Mouse (Mus musculus): ENCODE results near the gene Olfr955. TPM values are rescaled to one million over a fixed set of nuclear protein-coding genes. Genes with fewer than 3 reads are reported as not detected.

Olfr955 gene
- not detected in 2 replicates for polyA plus RNA-seq (2011; ENCODE audit: insufficient read depth, insufficient read length, low replicate concordance, missing spikeins)

- 40% methylated on average over 1 of the region's 1 CpGs for WGBS
- TF ChIP-seq CTCF (IDR thresholded peaks at IDR 0.05; ENCODE audit: control insufficient read depth, insufficient read depth, low read length) (no peak), POLR2A (IDR thresholded peaks at IDR 0.05; ENCODE audit: borderline replicate concordance, control insufficient read depth, low read depth, low read length) (no peak)
- Histone ChIP-seq H3K27ac (ENCODE audit: control insufficient read depth, insufficient read depth, low read depth, low read length, poor library complexity) (no peak within 1 kb of the TSS), H3K4me3 (replicated peaks; ENCODE audit: control insufficient read depth, low read depth, low read length) (no peak within 1 kb of the TSS), H3K4me1 (ENCODE audit: control insufficient read depth, insufficient read depth, low read length) (no peaks in the 10 kb centered on the region)
Measured at GRCm38 (mm10) chr9:39471844-39472243, at the start of gene Olfr955. Gene Olfr955 (minus strand): TSS chr9:39471944.

- H3K4me1 ChIP-seq (ENCODE audit: control insufficient read depth, insufficient read depth, low read length) = no peaks in the 10 kb centered on the region
- no peak for TF ChIP-seq CTCF (IDR thresholded peaks at IDR 0.05; ENCODE audit: control insufficient read depth, insufficient read depth, low read length)
- TF ChIP-seq POLR2A (IDR thresholded peaks at IDR 0.05; ENCODE audit: borderline replicate concordance, control insufficient read depth, low read depth, low read length) = no peak
- H3K4me3 ChIP-seq (replicated peaks; ENCODE audit: control insufficient read depth, low read depth, low read length) = no peak overlapping the region
- H3K27ac ChIP-seq (ENCODE audit: control insufficient read depth, insufficient read depth, low read depth, low read length, poor library complexity) = no peak overlapping the region
Measured at GRCm38 (mm10) chr9:39518595-39518994, 46.9 kb upstream of the Olfr955 start.

- Histone ChIP-seq H3K4me1 (ENCODE audit: control insufficient read depth, insufficient read depth, low read length) (no peaks in the 10 kb centered on the region), H3K4me3 (replicated peaks; ENCODE audit: control insufficient read depth, low read depth, low read length) (no peak within 1 kb of the TSS), H3K27ac (ENCODE audit: control insufficient read depth, insufficient read depth, low read depth, low read length, poor library complexity) (no peak within 1 kb of the TSS)
- TF ChIP-seq POLR2A (IDR thresholded peaks at IDR 0.05; ENCODE audit: borderline replicate concordance, control insufficient read depth, low read depth, low read length) = no peak
- WGBS = 60% methylated on average over 3 of the region's 3 CpGs
Measured at GRCm38 (mm10) chr9:39515531-39515930, 43.8 kb upstream of the Olfr955 start, which contains the start of gene Olfr957. Gene Olfr957 (minus strand): TSS chr9:39515809.

GRCm38 (mm10) chr9:39509412-39509811, 37.7 kb upstream of the Olfr955 start:
- WGBS = 75% methylated on average over 9 of the region's 9 CpGs
- H3K4me1 ChIP-seq (ENCODE audit: control insufficient read depth, insufficient read depth, low read length) = no peaks in the 10 kb centered on the region
- TF ChIP-seq CTCF (IDR thresholded peaks at IDR 0.05; ENCODE audit: control insufficient read depth, insufficient read depth, low read length) (no peak), POLR2A (IDR thresholded peaks at IDR 0.05; ENCODE audit: borderline replicate concordance, control insufficient read depth, low read depth, low read length) (no peak)

GRCm38 (mm10) chr9:39508998-39509397, 37.3 kb upstream of the Olfr955 start:
- H3K4me1 ChIP-seq (ENCODE audit: control insufficient read depth, insufficient read depth, low read length) = no peaks in the 10 kb centered on the region
- H3K4me3 ChIP-seq (replicated peaks; ENCODE audit: control insufficient read depth, low read depth, low read length) = no peak overlapping the region
- H3K27ac ChIP-seq (ENCODE audit: control insufficient read depth, insufficient read depth, low read depth, low read length, poor library complexity) = no peak overlapping the region
- no peak for TF ChIP-seq CTCF (IDR thresholded peaks at IDR 0.05; ENCODE audit: control insufficient read depth, insufficient read depth, low read length)
- TF ChIP-seq POLR2A (IDR thresholded peaks at IDR 0.05; ENCODE audit: borderline replicate concordance, control insufficient read depth, low read depth, low read length) = no peak
- WGBS = 10% methylated on average over 6 of the region's 6 CpGs

More at GRCm38 (mm10) chr9:39509412-39509811, 37.7 kb upstream of the Olfr955 start:
- no peak overlapping the region for H3K27ac ChIP-seq (ENCODE audit: control insufficient read depth, insufficient read depth, low read depth, low read length, poor library complexity)
- H3K4me3 ChIP-seq (replicated peaks; ENCODE audit: control insufficient read depth, low read depth, low read length) = no peak overlapping the region

GRCm38 (mm10) chr9:39493895-39494294, 22.2 kb upstream of the Olfr955 start, which contains the start of gene Olfr44:
Gene Olfr44 (minus strand): TSS chr9:39493995.
- WGBS = 72% methylated on average over 2 of the region's 2 CpGs

GRCm38 (mm10) chr9:39456401-39456800, 15.3 kb downstream of the Olfr955 start, which contains the start of gene Olfr954:
Gene Olfr954 (plus strand): TSS chr9:39456701.
- no peak for TF ChIP-seq POLR2A (IDR thresholded peaks at IDR 0.05; ENCODE audit: borderline replicate concordance, control insufficient read depth, low read depth, low read length)
- no peak for TF ChIP-seq CTCF (IDR thresholded peaks at IDR 0.05; ENCODE audit: control insufficient read depth, insufficient read depth, low read length)
- Histone ChIP-seq H3K4me3 (replicated peaks; ENCODE audit: control insufficient read depth, low read depth, low read length) (no peak within 1 kb of the TSS), H3K4me1 (ENCODE audit: control insufficient read depth, insufficient read depth, low read length) (no peaks in the 10 kb centered on the region), H3K27ac (ENCODE audit: control insufficient read depth, insufficient read depth, low read depth, low read length, poor library complexity) (no peak within 1 kb of the TSS)
- WGBS = 78% methylated on average over 6 of the region's 6 CpGs

More at GRCm38 (mm10) chr9:39493895-39494294, 22.2 kb upstream of the Olfr955 start, which contains the start of gene Olfr44:
- H3K4me3 ChIP-seq (replicated peaks; ENCODE audit: control insufficient read depth, low read depth, low read length) = no peak within 1 kb of the TSS
- TF ChIP-seq CTCF (IDR thresholded peaks at IDR 0.05; ENCODE audit: control insufficient read depth, insufficient read depth, low read length) = no peak
- TF ChIP-seq POLR2A (IDR thresholded peaks at IDR 0.05; ENCODE audit: borderline replicate concordance, control insufficient read depth, low read depth, low read length) = no peak
- no peaks in the 10 kb centered on the region for H3K4me1 ChIP-seq (ENCODE audit: control insufficient read depth, insufficient read depth, low read length)
- no peak within 1 kb of the TSS for H3K27ac ChIP-seq (ENCODE audit: control insufficient read depth, insufficient read depth, low read depth, low read length, poor library complexity)

GRCm38 (mm10) chr9:39427048-39427447, 44.7 kb downstream of the Olfr955 start, which contains the start of gene Olfr952:
Gene Olfr952 (minus strand): TSS chr9:39427148.
- Histone ChIP-seq H3K27ac (ENCODE audit: control insufficient read depth, insufficient read depth, low read depth, low read length, poor library complexity) (no peak within 1 kb of the TSS), H3K4me1 (ENCODE audit: control insufficient read depth, insufficient read depth, low read length) (no peaks in the 10 kb centered on the region), H3K4me3 (replicated peaks; ENCODE audit: control insufficient read depth, low read depth, low read length) (no peak within 1 kb of the TSS)
- TF ChIP-seq POLR2A (IDR thresholded peaks at IDR 0.05; ENCODE audit: borderline replicate concordance, control insufficient read depth, low read depth, low read length) = no peak
- no peak for TF ChIP-seq CTCF (IDR thresholded peaks at IDR 0.05; ENCODE audit: control insufficient read depth, insufficient read depth, low read length)

Other genes with a start within 250 kb of the Olfr955 start
- not detected in 2 replicates for gene Olfr1537, start 221.9 kb downstream of the Olfr955 start, polyA plus RNA-seq (2011; ENCODE audit: insufficient read depth, insufficient read length, low replicate concordance, missing spikeins)
- gene Olfr945, start 195.1 kb downstream of the Olfr955 start, polyA plus RNA-seq (2011; ENCODE audit: insufficient read depth, insufficient read length, low replicate concordance, missing spikeins) = not detected in 2 replicates
- gene Olfr948, start 145.9 kb downstream of the Olfr955 start, polyA plus RNA-seq (2011; ENCODE audit: insufficient read depth, insufficient read length, low replicate concordance, missing spikeins) = not detected in 2 replicates
- 0.50 TPM in 1 of 2 replicates, not detected in the other for gene Olfr951, start 84.5 kb downstream of the Olfr955 start, polyA plus RNA-seq (2011; ENCODE audit: insufficient read depth, insufficient read length, low replicate concordance, missing spikeins)
- gene Olfr952, start 44.8 kb downstream of the Olfr955 start, polyA plus RNA-seq (2011; ENCODE audit: insufficient read depth, insufficient read length, low replicate concordance, missing spikeins) = not detected in 2 replicates
- not detected in 2 replicates for gene Olfr954, start 15.2 kb downstream of the Olfr955 start, polyA plus RNA-seq (2011; ENCODE audit: insufficient read depth, insufficient read length, low replicate concordance, missing spikeins)
- not detected in 2 replicates for gene Olfr44, start 22.1 kb upstream of the Olfr955 start, polyA plus RNA-seq (2011; ENCODE audit: insufficient read depth, insufficient read length, low replicate concordance, missing spikeins)
- gene Olfr957, start 43.9 kb upstream of the Olfr955 start, polyA plus RNA-seq (2011; ENCODE audit: insufficient read depth, insufficient read length, low replicate concordance, missing spikeins) = not detected in 2 replicates
- not detected in 2 replicates for gene Olfr958, start 82.1 kb upstream of the Olfr955 start, polyA plus RNA-seq (2011; ENCODE audit: insufficient read depth, insufficient read length, low replicate concordance, missing spikeins)
- not detected in 2 replicates for gene Olfr959, start 103.6 kb upstream of the Olfr955 start, polyA plus RNA-seq (2011; ENCODE audit: insufficient read depth, insufficient read length, low replicate concordance, missing spikeins)
- gene AW551984, start 132.5 kb upstream of the Olfr955 start, polyA plus RNA-seq (2011; ENCODE audit: insufficient read depth, insufficient read length, low replicate concordance, missing spikeins) = 0.35 TPM in 1 of 2 replicates, not detected in the other
- not detected in 2 replicates for gene Olfr148, start 138.7 kb upstream of the Olfr955 start, polyA plus RNA-seq (2011; ENCODE audit: insufficient read depth, insufficient read length, low replicate concordance, missing spikeins)
- not detected in 2 replicates for gene Olfr960, start 149.4 kb upstream of the Olfr955 start, polyA plus RNA-seq (2011; ENCODE audit: insufficient read depth, insufficient read length, low replicate concordance, missing spikeins)
- gene Olfr961, start 173.1 kb upstream of the Olfr955 start, polyA plus RNA-seq (2011; ENCODE audit: insufficient read depth, insufficient read length, low replicate concordance, missing spikeins) = not detected in 2 replicates
- gene Olfr963, start 195.3 kb upstream of the Olfr955 start, polyA plus RNA-seq (2011; ENCODE audit: insufficient read depth, insufficient read length, low replicate concordance, missing spikeins) = not detected in 2 replicates
- not detected in 2 replicates for gene Olfr149, start 235.2 kb upstream of the Olfr955 start, polyA plus RNA-seq (2011; ENCODE audit: insufficient read depth, insufficient read length, low replicate concordance, missing spikeins)
- gene Olfr965, start 239.4 kb upstream of the Olfr955 start, polyA plus RNA-seq (2011; ENCODE audit: insufficient read depth, insufficient read length, low replicate concordance, missing spikeins) = not detected in 2 replicates

Data from bone marrow, adult 2 months (tissue).